Mouse (Mus musculus) forebrain, embryonic 13.5 days (tissue): Measurements from ENCODE around the gene Cacna2d2. TPM values are rescaled to one million over a fixed set of nuclear protein-coding genes. Genes with fewer than 3 reads are reported as not detected.
A peak's percentile ranks its signal among the peaks of the same experiment; 100 is the strongest.

Experiments used
- ATAC-seq: fragments of 200-750 bp; cut with Nextera tagmentation; 2 replicates; pipeline ENCODE4 v1.8.0; 2017
- H3K27ac ChIP-seq: fragments of 300-500 bp; sonication (generic); 2 replicates; pipeline ENCODE4 v1.5.1; 2015; ENCODE audit warnings: inconsistent platforms, mild to moderate bottlenecking, moderate library complexity
- H3K27me3 ChIP-seq: fragments of 300-500 bp; sonication (generic); 2 replicates; pipeline ENCODE4 v1.6.1; 2015; ENCODE audit warnings: mild to moderate bottlenecking, inconsistent platforms
- H3K36me3 ChIP-seq: fragments of 300-500 bp; sonication (generic); 2 replicates; pipeline ENCODE4 v1.6.1; 2015; ENCODE audit warnings: mild to moderate bottlenecking, inconsistent platforms; ENCODE audit not compliant: poor library complexity, severe bottlenecking
- H3K4me1 ChIP-seq: fragments of 300-500 bp; sonication (generic); 2 replicates; pipeline ENCODE4 v1.6.1; 2015; ENCODE audit warnings: inconsistent platforms
- H3K4me2 ChIP-seq: fragments of 300-500 bp; sonication (generic); 2 replicates; pipeline ENCODE4 v1.6.1; 2015; ENCODE audit warnings: inconsistent platforms, mild to moderate bottlenecking, moderate library complexity
- H3K4me3 ChIP-seq: fragments of 300-500 bp; sonication (generic); 2 replicates; pipeline ENCODE4 v1.5.1; 2015; ENCODE audit warnings: mild to moderate bottlenecking, inconsistent platforms
- H3K9ac ChIP-seq: fragments of 300-500 bp; sonication (generic); 2 replicates; pipeline ENCODE4 v1.6.1; 2015; ENCODE audit warnings: mild to moderate bottlenecking, inconsistent platforms
- H3K9me3 ChIP-seq: fragments of 300-500 bp; sonication (generic); replicated peaks from 2 replicates; pipeline ENCODE4 v1.6.1; 2016; ENCODE audit warnings: inconsistent platforms
- WGBS: fragments of 180-500 bp; shearing (Covaris S2); methylation state at CpG from one replicate; pipeline ENCODE4 v1.1.7; 2015; 5-methylcytosine and 5-hydroxymethylcytosine counted together
- polyA plus RNA-seq: library from polyadenylated mRNA; unstranded; fragments of >200 nt; fragmentation: Nextera tagmentation; extraction: Ambion mirVana; gene quantifications from 2 replicates; pipeline ENCODE4 v1.2.1, GENCODE M21; 2015

The Cacna2d2 gene
- polyA plus RNA-seq, 1 experiment from 2014 or later = 3.3 TPM

- WGBS = under 1% methylated on average over 35 of the region's 35 CpGs
- H3K4me1 ChIP-seq = peaks cover 31% of the 10 kb centered on the region
- H3K4me2 ChIP-seq = peak overlapping the region; percentile 76
- no peaks in the 10 kb centered on the region for H3K9me3 ChIP-seq
- peak overlapping the region; percentile 60 for H3K9ac ChIP-seq
- ATAC-seq = peak; percentile 68
- H3K27ac ChIP-seq = peak overlapping the region; percentile 42; the same call in 1 of the 2 replicates
- H3K4me3 ChIP-seq = peak overlapping the region; percentile 43
- peaks cover 89% of the 10 kb centered on the region for H3K27me3 ChIP-seq
- H3K36me3 ChIP-seq = no peaks in the 10 kb centered on the region
Observed at GRCm38 (mm10) chr9:107377961-107378512, 21.4 kb upstream of the Cacna2d2 start.

DNA sequence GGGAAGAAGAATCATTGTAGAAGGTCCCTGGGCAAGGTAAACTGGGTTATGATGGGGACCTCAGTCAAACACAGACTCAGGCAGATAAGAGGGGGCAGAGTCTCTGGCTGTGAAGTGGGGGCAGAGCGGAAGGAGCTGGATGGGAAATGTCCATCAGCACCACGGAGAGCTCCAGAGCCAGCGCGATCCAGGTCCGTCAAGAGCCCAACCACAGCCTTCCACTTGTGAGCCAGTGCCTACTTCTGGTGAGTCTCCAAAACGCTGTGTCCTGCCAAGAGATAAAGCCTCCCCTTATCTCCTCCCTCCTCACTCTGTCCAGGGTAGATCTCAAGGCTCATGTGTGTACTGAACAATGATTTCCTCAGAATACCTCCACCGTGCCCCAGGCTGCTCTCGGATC lies 17.7 kb upstream of the Cacna2d2 start:
- Histone ChIP-seq H3K36me3 (no peaks in the 10 kb centered on the region), H3K9me3 (no peaks in the 10 kb centered on the region), H3K9ac (no peak overlapping the region), H3K4me2 (no peak overlapping the region), H3K27me3 (peaks cover 92% of the 10 kb centered on the region), H3K4me1 (peaks cover 26% of the 10 kb centered on the region), H3K4me3 (no peak overlapping the region), H3K27ac (no peak overlapping the region)
- no peak for ATAC-seq
- WGBS = 6% methylated on average over 8 of the region's 8 CpGs

DNA sequence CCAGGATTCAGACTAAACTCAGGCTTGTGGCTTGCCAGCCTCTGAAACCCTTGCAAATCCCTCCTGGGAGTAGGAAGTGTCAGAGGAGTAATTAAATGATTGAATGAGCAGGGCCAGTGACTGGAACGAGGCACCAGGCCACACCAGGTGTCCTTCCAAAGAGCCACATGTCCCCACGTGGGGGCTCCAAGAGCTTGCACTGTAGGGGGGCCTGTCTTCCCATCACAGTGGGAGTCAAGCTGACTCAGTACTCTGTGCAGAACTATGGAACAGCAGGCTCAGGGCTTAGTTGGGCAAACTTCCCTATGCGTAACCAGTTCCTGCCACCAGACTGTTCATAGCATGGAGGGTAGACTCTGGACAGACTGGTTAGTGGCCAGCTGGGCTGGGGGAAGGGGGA lies 15.0 kb upstream of the Cacna2d2 start:
- no peak overlapping the region for H3K4me2 ChIP-seq
- ATAC-seq = no peak
- no peak overlapping the region for H3K9ac ChIP-seq
- 26% methylated on average over 3 of the region's 3 CpGs for WGBS
- H3K36me3 ChIP-seq = no peaks in the 10 kb centered on the region
- H3K27me3 ChIP-seq = peaks cover 73% of the 10 kb centered on the region
- no peaks in the 10 kb centered on the region for H3K9me3 ChIP-seq
- H3K4me1 ChIP-seq = peaks cover 16% of the 10 kb centered on the region
- no peak overlapping the region for H3K4me3 ChIP-seq
- no peak overlapping the region for H3K27ac ChIP-seq

DNA sequence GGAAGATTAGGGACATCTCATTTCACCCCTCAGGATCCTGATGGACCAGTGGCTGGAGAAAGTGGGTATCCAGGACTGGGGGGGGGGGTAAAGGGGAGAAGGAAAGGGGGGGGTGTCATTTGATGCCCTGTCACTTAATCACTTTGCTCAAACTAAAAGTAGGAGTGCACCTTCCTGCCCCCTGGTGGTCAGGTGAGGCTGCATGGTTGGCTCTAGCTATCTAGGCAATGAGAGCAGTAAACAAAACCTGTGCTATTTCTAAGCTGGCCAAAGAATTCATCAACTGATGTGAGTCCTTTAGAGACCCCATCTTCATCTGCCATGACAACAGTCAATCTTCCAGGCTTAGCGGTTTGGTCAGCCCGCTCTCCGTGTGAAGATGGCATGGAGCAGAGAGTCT lies 12.7 kb upstream of the Cacna2d2 start:
- Histone ChIP-seq H3K4me3 (no peak overlapping the region), H3K27ac (no peak overlapping the region), H3K36me3 (no peaks in the 10 kb centered on the region), H3K9ac (no peak overlapping the region), H3K4me1 (peaks cover 20% of the 10 kb centered on the region), H3K4me2 (no peak overlapping the region), H3K9me3 (no peaks in the 10 kb centered on the region), H3K27me3 (peaks cover 50% of the 10 kb centered on the region)
- no peak for ATAC-seq
- 65% methylated on average over 3 of the region's 3 CpGs for WGBS

DNA sequence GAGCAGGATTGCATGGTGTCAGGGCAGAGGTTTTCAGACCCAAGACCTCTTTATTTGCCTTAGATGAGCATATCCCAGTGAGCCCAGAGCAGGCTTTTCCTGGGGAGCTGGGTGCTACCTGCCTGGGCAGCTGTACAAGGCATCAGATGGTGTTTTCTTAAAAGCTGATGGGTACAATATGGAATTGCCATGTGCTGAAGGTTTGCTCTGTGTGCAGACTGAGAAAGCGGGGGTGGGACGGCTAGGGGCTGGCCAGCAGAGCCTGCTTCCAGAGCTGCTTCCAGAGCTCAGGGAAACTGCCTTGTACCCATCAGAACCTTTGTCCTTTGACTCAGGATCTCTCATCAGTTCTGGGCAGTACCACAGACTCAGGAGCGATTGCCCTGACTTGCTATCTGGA lies 11.7 kb upstream of the Cacna2d2 start:
- no peak overlapping the region for H3K4me2 ChIP-seq
- no peak for ATAC-seq
- H3K4me1 ChIP-seq = peaks cover 15% of the 10 kb centered on the region
- no peak overlapping the region for H3K4me3 ChIP-seq
- H3K9ac ChIP-seq = no peak overlapping the region
- WGBS = 93% methylated on average over 3 of the region's 3 CpGs
- no peaks in the 10 kb centered on the region for H3K9me3 ChIP-seq
- H3K27ac ChIP-seq = no peak overlapping the region
- H3K27me3 ChIP-seq = peaks cover 40% of the 10 kb centered on the region
- no peaks in the 10 kb centered on the region for H3K36me3 ChIP-seq

- Histone ChIP-seq H3K4me1 (peaks cover 15% of the 10 kb centered on the region), H3K4me2 (no peak overlapping the region), H3K27ac (no peak overlapping the region), H3K27me3 (peaks cover 35% of the 10 kb centered on the region), H3K9me3 (no peaks in the 10 kb centered on the region), H3K36me3 (no peaks in the 10 kb centered on the region), H3K9ac (no peak overlapping the region), H3K4me3 (no peak overlapping the region)
- 54% methylated on average over 2 of the region's 2 CpGs for WGBS
- ATAC-seq = no peak
Observed at GRCm38 (mm10) chr9:107388263-107388662, 11.1 kb upstream of the Cacna2d2 start.

GRCm38 (mm10) chr9:107396397-107396796 lies 3.0 kb upstream of the Cacna2d2 start:
- Histone ChIP-seq H3K9me3 (no peaks in the 10 kb centered on the region), H3K4me3 (no peak overlapping the region), H3K36me3 (no peaks in the 10 kb centered on the region), H3K27me3 (peaks cover 52% of the 10 kb centered on the region), H3K4me2 (no peak overlapping the region), H3K4me1 (peaks cover 20% of the 10 kb centered on the region), H3K27ac (no peak overlapping the region), H3K9ac (no peak overlapping the region)
- ATAC-seq = no peak
- 35% methylated on average over 4 of the region's 4 CpGs for whole genome bisulfite sequencing

DNA sequence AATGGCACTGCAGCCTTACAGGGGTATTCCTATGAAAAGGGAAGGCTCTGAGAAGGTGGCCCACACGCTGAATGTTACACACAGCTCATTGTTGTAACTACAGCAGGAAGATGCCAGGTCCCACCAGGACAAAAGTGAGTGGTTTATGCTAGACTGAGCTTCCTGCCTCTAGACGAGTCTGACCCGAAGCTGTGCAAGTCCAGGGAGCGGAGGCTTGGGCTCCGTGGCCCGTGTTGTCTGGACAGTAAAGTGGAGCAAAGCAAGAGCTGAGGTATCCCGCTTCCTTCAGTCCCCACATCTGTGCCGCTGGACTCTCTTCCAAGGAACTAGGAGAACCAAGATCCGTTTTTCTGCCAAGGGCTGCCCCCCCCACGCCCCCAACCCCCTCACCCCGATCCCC lies 444 bp upstream of the Cacna2d2 start:
- H3K9me3 ChIP-seq = no peaks in the 10 kb centered on the region
- ATAC-seq = no peak
- H3K4me2 ChIP-seq = peak overlapping the region; percentile 97
- H3K36me3 ChIP-seq = no peaks in the 10 kb centered on the region
- peaks cover 39% of the 10 kb centered on the region for H3K4me1 ChIP-seq
- H3K27me3 ChIP-seq = peaks cover 74% of the 10 kb centered on the region
- peak overlapping the region; percentile 87; the same call in 1 of the 2 replicates for H3K9ac ChIP-seq
- H3K27ac ChIP-seq = no peak overlapping the region
- peak overlapping the region; percentile 72 for H3K4me3 ChIP-seq
- WGBS = 20% methylated on average over 11 of the region's 11 CpGs

DNA sequence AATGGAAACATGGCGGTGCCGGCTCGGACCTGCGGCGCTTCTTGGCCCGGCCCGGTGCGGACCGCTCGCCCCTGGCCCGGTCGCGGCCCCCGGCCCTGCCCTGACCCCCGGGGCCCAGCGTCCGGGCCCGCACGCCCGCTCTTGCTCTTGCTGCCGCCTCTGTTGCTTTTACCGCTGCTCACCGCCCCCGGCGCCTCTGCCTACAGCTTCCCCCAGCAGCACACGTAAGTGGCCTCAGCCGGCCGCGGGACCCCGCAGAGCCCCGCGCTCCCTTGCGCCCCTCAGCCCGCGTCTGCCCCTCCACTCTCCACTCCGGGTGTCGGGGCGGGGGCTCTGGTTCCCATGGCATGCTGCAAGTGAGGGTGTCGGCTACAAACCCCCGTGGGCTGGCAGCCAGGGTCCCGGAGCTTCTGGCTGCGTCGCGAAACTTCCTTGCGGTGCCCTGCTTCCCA lies 674 bp downstream of the Cacna2d2 start:
- WGBS = under 1% methylated on average over 37 of the region's 45 CpGs
- H3K27me3 ChIP-seq = peaks cover 66% of the 10 kb centered on the region

GRCm38 (mm10) chr9:107400666-107401285 lies 1.4 kb downstream of the Cacna2d2 start:
- peaks cover 63% of the 10 kb centered on the region for H3K27me3 ChIP-seq
- peaks cover 39% of the 10 kb centered on the region for H3K4me1 ChIP-seq
- no peak overlapping the region for H3K27ac ChIP-seq
- H3K4me3 ChIP-seq = peak overlapping the region; percentile 72
- H3K9me3 ChIP-seq = no peaks in the 10 kb centered on the region
- peak overlapping the region; percentile 97 for H3K4me2 ChIP-seq
- no peak for ATAC-seq
- 22% methylated on average over 13 of the region's 13 CpGs for WGBS
- no peaks in the 10 kb centered on the region for H3K36me3 ChIP-seq
- peak overlapping the region; percentile 87 for H3K9ac ChIP-seq

More for the DNA sequence above, 674 bp downstream of the Cacna2d2 start:
- peak; percentile 57 for ATAC-seq
- Histone ChIP-seq H3K4me1 (peaks cover 39% of the 10 kb centered on the region), H3K4me3 (peak overlapping the region; percentile 72), H3K4me2 (peak overlapping the region; percentile 97), H3K36me3 (no peaks in the 10 kb centered on the region), H3K9me3 (no peaks in the 10 kb centered on the region), H3K27ac (peak overlapping the region; percentile 68), H3K9ac (peak overlapping the region; percentile 87)

DNA sequence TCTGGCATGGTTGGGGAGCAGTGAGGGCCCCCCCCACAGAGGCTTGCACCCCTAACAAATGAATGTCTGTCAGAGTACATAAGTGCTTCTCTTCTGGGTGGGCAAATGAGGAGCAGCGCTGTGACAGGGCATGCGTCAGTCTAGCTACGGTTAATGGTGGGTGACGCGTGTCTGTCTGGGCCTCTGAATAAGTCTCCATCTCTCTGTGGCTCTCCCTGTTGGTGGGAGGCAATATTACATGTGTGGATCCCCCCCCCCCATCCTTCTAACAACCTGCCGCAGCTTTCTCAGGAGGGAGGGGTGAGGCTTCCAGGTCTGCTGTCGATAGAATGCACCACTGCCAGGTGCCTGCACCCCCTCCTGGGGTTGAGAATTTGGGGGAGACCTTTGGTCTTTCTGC lies 3.7 kb downstream of the Cacna2d2 start:
- Histone ChIP-seq H3K9me3 (no peaks in the 10 kb centered on the region), H3K4me1 (peaks cover 47% of the 10 kb centered on the region), H3K36me3 (no peaks in the 10 kb centered on the region), H3K27ac (no peak overlapping the region), H3K4me3 (peak overlapping the region; percentile 72), H3K4me2 (peak overlapping the region; percentile 97), H3K27me3 (peaks cover 57% of the 10 kb centered on the region), H3K9ac (no peak overlapping the region)
- 68% methylated on average over 7 of the region's 7 CpGs for WGBS
- ATAC-seq = no peak

DNA sequence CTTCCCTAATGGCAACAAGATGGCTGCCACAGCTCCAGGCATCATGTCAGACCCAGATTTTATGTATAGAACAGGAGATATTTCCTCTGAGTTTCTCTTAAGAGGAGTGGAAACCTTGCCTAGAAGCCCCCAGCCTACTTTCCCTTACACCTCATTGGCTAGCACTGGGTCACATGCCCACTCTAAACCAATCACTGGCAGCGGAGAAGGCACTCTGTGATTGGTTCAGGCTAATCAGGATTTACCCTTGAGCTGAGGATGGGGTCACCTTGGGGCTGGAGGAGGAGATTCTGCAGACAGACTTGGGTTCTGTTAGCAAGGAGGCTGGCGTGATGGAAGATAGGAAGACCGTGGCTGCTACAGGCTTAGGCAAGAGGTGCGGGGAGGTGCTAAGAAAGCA lies 10.0 kb downstream of the Cacna2d2 start:
- Histone ChIP-seq H3K9ac (no peak overlapping the region), H3K27ac (no peak overlapping the region), H3K27me3 (peaks cover 19% of the 10 kb centered on the region; the same call in 1 of the 2 replicates), H3K4me3 (no peak overlapping the region), H3K4me2 (no peak overlapping the region), H3K4me1 (peaks cover 8% of the 10 kb centered on the region; the same call in 1 of the 2 replicates), H3K36me3 (no peaks in the 10 kb centered on the region), H3K9me3 (no peaks in the 10 kb centered on the region)
- WGBS = 83% methylated on average over 4 of the region's 4 CpGs
- ATAC-seq = no peak
